Mouse (Mus musculus): Measurements from ENCODE around the gene Gm10681. TPM values are rescaled to one million over a fixed set of nuclear protein-coding genes. Genes with fewer than 3 reads are reported as not detected.
"Not testable (repeated sequence)": the region's sequence is repeated elsewhere in the genome, so short reads cannot be mapped to it uniquely, and the experiment has no call there.

Gene Gm10681
- polyA plus RNA-seq (2015; fragmentation: Nextera tagmentation; extraction: Ambion mirVana): not detected in 2 replicates

DNA sequence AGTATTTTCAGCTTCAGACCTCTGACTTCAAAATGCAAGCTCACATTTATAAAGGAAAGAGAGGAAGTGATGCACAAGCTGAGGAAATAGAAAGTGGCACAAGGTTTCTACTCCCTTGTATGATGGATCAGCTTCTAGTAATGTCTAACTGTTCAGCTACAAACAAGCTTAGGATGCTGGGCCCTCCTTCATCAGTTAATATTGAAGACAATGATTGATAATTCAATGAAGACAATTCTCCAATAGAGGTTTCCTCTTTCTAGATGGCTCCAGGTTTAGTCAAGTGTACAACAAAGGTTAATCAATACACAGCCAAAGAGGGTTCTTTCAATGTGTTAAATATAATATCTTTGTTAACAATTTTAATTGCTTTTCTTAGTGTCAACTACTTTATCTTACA lies at the start of gene Gm10681:
Gene Gm10681 (minus strand): TSS at position 101 of the 400 bp plus-strand sequence.
- H3K9ac ChIP-seq: no peak within 1 kb of the TSS
- no peak within 1 kb of the TSS for H3K27ac ChIP-seq
- H3K4me2 ChIP-seq (replicated peaks): no peak within 1 kb of the TSS
- no peaks in the 10 kb centered on the region for H3K27me3 ChIP-seq (replicated peaks)
- H3K36me3 ChIP-seq: no peaks in the 10 kb centered on the region
- H3K4me1 ChIP-seq (replicated peaks): no peaks in the 10 kb centered on the region
- ATAC-seq: no peak
- no peak within 1 kb of the TSS for H3K4me3 ChIP-seq (replicated peaks)
- no peaks in the 10 kb centered on the region for H3K9me3 ChIP-seq

DNA sequence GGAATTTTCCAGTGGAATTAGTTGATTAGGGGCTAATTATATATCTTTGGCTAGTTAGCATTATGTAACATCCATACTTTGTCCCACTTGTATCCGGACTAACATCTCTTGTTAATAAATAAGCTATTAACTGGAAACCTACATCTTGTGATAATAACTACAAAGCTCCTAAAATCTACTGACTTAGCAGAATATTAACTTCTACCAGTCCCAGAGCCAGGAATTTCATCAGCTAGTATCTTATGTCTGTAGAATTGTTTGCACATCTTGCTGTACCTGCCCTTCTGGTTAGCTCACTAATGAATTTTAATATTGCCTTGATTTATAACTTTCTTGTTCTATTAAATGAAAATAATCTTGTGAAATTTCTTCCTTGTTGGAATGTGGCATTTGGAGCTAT lies 46.5 kb upstream of the Gm10681 start:
- no peak overlapping the region for H3K4me3 ChIP-seq (replicated peaks)
- no peak for ATAC-seq
- H3K9me3 ChIP-seq: no peaks in the 10 kb centered on the region
- no peak overlapping the region for H3K4me2 ChIP-seq (replicated peaks)
- 56% methylated on average over 1 of the region's 1 CpGs for WGBS
- H3K9ac ChIP-seq: no peak overlapping the region
- no peaks in the 10 kb centered on the region for H3K36me3 ChIP-seq
- H3K4me1 ChIP-seq (replicated peaks): no peaks in the 10 kb centered on the region
- no peak overlapping the region for H3K27ac ChIP-seq
- no peaks in the 10 kb centered on the region for H3K27me3 ChIP-seq (replicated peaks)

DNA sequence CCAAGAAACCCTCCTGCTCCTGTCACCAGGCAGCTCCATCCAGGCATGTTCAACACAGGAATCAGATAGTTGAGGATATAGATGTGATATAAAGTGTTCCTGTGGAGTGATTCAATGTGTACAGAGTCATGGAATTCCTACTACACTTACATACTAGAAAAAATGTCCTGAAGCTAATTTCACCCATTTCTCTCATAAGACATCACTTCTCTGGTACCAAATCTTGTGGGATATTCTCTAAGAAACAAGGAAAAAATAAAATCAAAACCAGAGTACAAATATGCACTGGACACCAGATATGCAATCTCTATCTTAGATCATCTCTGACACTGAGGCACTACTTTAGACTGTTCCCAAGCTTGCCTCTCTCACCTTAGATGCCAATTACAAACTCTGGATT lies 41.5 kb upstream of the Gm10681 start, which contains the start of gene Hsd3b5:
Gene Hsd3b5 (minus strand): TSS at position 101 of the 400 bp plus-strand sequence.
- Histone ChIP-seq H3K27ac (no peak within 1 kb of the TSS), H3K9me3 (no peaks in the 10 kb centered on the region), H3K4me3 (replicated peaks) (no peak within 1 kb of the TSS), H3K4me2 (replicated peaks) (no peak within 1 kb of the TSS), H3K9ac (no peak within 1 kb of the TSS), H3K27me3 (replicated peaks) (no peaks in the 10 kb centered on the region), H3K36me3 (no peaks in the 10 kb centered on the region), H3K4me1 (replicated peaks) (no peaks in the 10 kb centered on the region)
- no peak for ATAC-seq

DNA sequence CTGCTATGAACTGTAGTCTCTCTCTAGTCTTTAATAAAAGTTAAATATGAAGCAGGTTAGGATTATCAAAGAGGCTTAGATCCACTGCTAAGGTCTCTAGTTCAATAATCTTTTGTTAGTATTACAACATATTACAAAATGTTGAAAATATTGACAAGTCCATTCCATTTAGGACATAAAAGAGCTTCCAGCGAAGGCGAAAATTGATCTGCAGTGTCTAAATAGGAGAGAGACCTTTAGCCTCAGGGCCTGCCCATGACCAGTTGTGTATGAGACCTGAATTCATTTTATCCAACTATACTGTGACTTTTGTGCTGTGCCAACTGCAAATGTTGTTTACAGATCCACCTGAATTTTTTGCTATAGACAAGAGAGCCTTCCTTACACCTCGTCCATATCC lies 41.0 kb upstream of the Gm10681 start:
- no peak for ATAC-seq
- WGBS: 84% methylated on average over 3 of the region's 3 CpGs
- Histone ChIP-seq H3K4me1 (replicated peaks) (no peaks in the 10 kb centered on the region), H3K4me2 (replicated peaks) (no peak overlapping the region), H3K4me3 (replicated peaks) (no peak overlapping the region), H3K27me3 (replicated peaks) (no peaks in the 10 kb centered on the region), H3K27ac (no peak overlapping the region), H3K9me3 (no peaks in the 10 kb centered on the region), H3K36me3 (no peaks in the 10 kb centered on the region), H3K9ac (no peak overlapping the region)

DNA sequence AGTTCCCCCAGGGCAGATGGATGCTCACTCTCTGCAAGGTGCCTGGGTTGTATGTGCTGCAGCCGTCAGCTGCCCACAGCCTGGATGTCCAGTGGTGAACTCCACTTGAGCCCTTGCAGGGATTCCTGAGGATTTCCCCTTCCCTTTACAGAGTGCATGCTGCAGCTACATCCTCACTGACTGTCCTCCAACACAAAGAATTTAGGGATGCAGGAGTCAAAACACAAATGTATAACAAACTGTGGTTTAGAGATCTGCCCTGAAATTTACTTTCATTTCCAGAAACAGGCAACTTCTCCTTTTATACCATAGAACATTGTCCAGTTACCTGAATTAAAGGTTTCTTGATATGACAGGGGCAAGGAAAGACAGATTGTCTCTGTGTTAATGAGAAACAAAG lies 28.2 kb upstream of the Gm10681 start:
- H3K9ac ChIP-seq; H3K4me3 ChIP-seq (replicated peaks); H3K36me3 ChIP-seq; H3K9me3 ChIP-seq; H3K4me2 ChIP-seq (replicated peaks); ATAC-seq; H3K27me3 ChIP-seq (replicated peaks); H3K4me1 ChIP-seq (replicated peaks); H3K27ac ChIP-seq: not testable (repeated sequence)
- WGBS: 69% methylated on average over 1 of the region's 1 CpGs

DNA sequence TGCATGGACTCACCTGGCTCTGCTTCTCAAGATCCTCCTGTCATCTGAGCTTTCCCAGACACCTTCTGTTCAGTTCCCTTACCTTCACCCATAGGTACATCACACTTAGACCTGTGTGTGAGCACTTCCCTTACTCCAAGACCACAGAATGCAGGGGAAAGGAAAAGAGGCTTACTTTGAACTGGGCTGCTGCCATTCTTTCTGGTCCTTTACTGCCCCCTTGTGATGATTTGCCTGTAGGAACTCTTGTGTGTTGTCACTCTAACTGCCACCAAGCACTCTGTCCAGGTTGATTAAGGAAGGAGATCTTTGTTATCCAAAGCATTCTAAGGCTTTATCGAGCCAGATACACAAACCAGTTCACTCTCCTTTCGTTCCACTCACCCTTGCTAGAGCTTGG lies 27.6 kb upstream of the Gm10681 start:
- H3K27ac ChIP-seq; H3K27me3 ChIP-seq (replicated peaks); H3K36me3 ChIP-seq; H3K4me2 ChIP-seq (replicated peaks); H3K9ac ChIP-seq; ATAC-seq; H3K9me3 ChIP-seq; H3K4me1 ChIP-seq (replicated peaks); H3K4me3 ChIP-seq (replicated peaks): not testable (repeated sequence)
- WGBS: 33% methylated on average over 2 of the region's 2 CpGs

DNA sequence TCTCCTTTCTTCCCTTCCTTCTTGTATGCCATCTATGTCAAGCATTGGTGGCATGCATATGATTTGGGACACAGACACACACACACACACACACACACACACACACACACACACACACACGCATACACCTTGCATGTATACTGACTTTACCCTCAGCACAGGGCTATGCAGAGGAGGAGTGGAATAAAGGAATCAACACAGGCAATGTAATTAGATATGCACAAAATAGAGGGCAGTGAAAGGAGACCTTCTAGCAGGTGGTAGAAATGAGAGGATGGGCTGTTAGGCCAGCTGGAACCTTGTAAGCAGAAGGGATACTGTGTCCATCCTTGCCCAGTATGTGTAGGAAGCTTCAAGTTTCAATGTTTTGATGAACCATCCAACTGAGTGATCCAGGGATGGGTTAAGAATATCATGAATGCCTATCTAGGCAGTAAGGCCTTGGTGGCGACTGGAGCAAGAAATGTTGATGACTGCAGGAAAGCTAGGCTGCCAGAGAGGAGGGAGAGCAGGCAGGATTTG lies 25.9 kb upstream of the Gm10681 start:
- not testable (repeated sequence) for H3K4me1 ChIP-seq (replicated peaks); H3K36me3 ChIP-seq; H3K9me3 ChIP-seq; H3K9ac ChIP-seq; H3K27me3 ChIP-seq (replicated peaks); H3K4me2 ChIP-seq (replicated peaks); H3K4me3 ChIP-seq (replicated peaks); ATAC-seq; H3K27ac ChIP-seq
- 69% methylated on average over 2 of the region's 2 CpGs for WGBS

DNA sequence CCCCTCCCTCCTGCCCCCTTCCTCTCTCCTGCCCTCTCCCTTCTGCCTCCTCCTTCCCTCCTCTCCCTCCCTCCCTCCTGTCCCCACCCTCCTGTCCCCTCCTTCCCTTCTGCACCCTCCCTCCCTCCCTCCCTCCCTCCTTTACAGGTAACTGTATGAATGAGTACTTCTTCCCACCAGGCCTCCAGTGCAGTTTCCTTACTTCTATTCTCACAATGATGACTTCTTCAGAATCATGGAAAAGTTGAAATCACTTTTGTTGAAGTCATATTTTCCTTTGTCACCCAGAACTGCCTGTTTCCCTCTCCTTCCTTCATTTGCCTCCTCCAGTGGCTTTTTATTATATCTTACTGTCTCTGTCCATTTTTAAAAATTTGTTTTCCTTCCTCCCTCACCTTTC lies 25.4 kb upstream of the Gm10681 start:
- no peak for ATAC-seq

DNA sequence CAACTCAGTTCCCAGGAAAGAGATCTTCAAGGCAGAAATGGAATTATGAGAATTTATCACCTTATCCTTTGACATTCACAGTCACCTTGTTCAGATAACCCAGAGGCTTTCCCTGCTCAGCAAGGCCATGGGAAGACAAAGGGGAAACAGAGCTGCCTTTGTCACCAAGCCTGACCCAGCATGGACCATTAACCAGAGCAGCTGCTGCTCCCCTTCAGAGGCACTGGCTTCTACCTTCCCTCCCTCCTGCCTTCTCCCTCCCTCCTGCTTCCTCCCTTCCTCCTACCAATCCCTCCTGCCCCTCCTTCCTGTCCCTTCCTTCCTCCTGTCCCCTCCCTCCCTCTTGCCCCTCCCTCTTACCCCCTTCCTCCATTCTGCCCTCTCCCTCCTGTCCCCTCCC lies 24.9 kb upstream of the Gm10681 start:
- H3K9ac ChIP-seq; H3K4me3 ChIP-seq (replicated peaks); H3K4me1 ChIP-seq (replicated peaks); H3K36me3 ChIP-seq; H3K27ac ChIP-seq; H3K27me3 ChIP-seq (replicated peaks); H3K9me3 ChIP-seq; H3K4me2 ChIP-seq (replicated peaks): not testable (repeated sequence)
- ATAC-seq: 0 out of 2 replicates have a peak, but pooled peaks have one; percentile 28

More for the DNA sequence above, 25.4 kb upstream of the Gm10681 start:
- Histone ChIP-seq H3K4me3 (replicated peaks) (no peak overlapping the region), H3K9ac (no peak overlapping the region), H3K4me2 (replicated peaks) (no peak overlapping the region), H3K9me3 (no peaks in the 10 kb centered on the region), H3K4me1 (replicated peaks) (no peaks in the 10 kb centered on the region), H3K36me3 (no peaks in the 10 kb centered on the region), H3K27me3 (replicated peaks) (no peaks in the 10 kb centered on the region), H3K27ac (no peak overlapping the region)

DNA sequence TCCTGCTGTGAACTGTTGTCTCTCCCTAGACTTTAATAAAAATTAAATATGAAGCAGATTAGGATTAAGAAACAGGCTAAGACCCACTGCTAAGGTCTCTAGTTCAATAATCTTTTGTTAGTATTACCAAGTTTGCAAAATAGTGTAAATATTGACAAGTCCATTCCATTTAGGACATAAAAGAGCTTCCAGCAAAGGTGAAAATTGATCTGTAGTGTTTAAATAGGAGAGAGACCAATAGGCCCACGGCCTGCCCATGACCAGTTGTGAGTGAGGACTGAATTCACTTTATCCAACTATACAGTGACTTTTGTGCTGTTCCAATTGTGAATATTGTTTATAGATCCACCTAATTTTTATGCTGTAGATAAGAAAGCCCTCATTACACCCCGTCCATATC lies 886 bp downstream of the Gm10681 start:
- Histone ChIP-seq H3K4me3 (replicated peaks) (no peak overlapping the region), H3K9me3 (no peaks in the 10 kb centered on the region), H3K27me3 (replicated peaks) (no peaks in the 10 kb centered on the region), H3K9ac (no peak overlapping the region), H3K27ac (no peak overlapping the region), H3K36me3 (no peaks in the 10 kb centered on the region), H3K4me1 (replicated peaks) (no peaks in the 10 kb centered on the region), H3K4me2 (replicated peaks) (no peak overlapping the region)
- no peak for ATAC-seq
- 78% methylated on average over 2 of the region's 2 CpGs for WGBS

DNA sequence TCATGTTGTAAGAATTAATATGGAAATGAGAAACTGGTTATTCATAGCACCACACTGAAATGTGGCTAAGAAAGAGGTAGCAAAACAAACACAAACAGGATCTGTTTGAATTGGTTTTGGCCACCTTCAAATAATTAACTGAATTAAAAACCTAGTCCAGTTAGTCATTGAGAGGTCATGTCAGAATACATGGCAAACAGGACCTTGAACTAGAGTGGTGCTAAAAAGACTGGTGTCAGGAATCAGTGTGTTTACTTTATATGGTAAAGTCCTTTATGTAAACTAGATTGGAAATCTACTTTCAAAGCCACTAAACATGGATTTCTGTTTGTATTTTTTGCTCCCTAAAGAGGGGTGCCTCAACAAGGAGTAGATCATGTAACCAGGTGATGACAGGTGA lies 6.0 kb downstream of the Gm10681 start:
- not testable (repeated sequence) for H3K36me3 ChIP-seq; H3K4me3 ChIP-seq (replicated peaks); H3K9me3 ChIP-seq; H3K4me2 ChIP-seq (replicated peaks); H3K27me3 ChIP-seq (replicated peaks); ATAC-seq; H3K9ac ChIP-seq; H3K27ac ChIP-seq; H3K4me1 ChIP-seq (replicated peaks)

DNA sequence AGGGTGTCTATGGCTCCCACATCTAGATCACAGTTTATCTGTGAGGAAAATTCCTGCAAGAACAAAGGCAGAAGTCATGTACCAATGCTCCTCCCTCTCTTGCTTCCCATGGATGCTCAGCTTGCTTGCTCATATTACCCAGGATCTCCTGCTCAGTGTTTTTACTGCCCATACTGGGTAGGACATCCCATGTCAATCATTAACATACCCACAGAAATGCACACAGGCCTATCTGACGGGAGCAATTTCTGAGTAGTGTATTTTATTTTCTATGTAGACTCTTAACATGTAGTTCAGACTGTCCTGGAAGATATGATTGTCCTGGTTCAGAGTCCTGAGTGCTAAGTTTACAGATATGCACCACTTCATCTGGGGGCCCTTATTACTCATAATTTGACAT lies 6.4 kb downstream of the Gm10681 start:
- ATAC-seq: peak; percentile 62; the same call in 1 of the 2 replicates
- H3K36me3 ChIP-seq; H3K4me2 ChIP-seq (replicated peaks); H3K27ac ChIP-seq; H3K4me3 ChIP-seq (replicated peaks); H3K27me3 ChIP-seq (replicated peaks); H3K9ac ChIP-seq; H3K4me1 ChIP-seq (replicated peaks); H3K9me3 ChIP-seq: not testable (repeated sequence)
- no CpG with 5 or more reads among the region's 1 CpGs for WGBS

DNA sequence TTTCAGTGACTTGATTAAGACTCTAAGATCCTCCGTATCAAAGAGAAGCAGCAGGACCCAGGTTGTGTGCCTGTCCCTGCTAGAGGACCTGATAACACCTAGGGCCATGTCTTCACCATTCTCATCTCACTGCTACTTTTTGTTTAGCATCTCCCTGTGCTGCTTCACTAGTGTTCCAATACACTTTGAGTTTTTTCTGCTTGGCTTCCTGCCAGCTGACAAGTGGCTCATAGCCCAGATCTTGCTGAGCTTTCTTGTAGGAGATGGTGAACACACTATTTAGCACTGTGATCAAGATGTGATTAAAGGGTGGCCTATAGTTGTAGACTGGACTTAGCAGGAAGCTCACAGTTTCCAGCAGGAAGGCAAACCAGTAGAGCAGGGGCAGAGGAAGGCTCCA lies 7.6 kb downstream of the Gm10681 start:
- H3K4me3 ChIP-seq (replicated peaks); H3K9me3 ChIP-seq; H3K27ac ChIP-seq; H3K9ac ChIP-seq; H3K4me1 ChIP-seq (replicated peaks); ATAC-seq; H3K36me3 ChIP-seq; H3K4me2 ChIP-seq (replicated peaks); H3K27me3 ChIP-seq (replicated peaks): not testable (repeated sequence)
- 89% methylated on average over 1 of the region's 1 CpGs for WGBS

DNA sequence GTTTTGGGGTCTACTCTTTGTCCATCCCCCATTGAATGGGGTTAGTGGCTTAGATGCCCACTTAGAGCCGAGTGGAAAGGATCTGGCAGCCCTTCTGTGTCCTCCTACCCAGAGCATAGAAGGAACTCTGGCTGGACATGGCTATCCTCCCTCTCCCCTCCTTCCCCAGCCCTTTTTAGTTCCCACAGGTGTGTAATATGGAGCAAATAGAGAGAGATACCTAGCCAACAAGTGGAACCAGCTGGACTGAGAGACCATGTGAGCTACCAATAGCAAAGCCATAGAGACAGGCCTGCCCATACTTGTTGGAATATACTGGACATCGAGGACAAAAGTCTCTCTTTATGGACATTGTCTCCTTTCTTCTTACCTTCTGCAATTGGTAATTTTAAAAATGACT lies 20.9 kb downstream of the Gm10681 start:
- H3K27me3 ChIP-seq (replicated peaks); H3K4me2 ChIP-seq (replicated peaks); H3K9me3 ChIP-seq; H3K4me1 ChIP-seq (replicated peaks); H3K27ac ChIP-seq; ATAC-seq; H3K9ac ChIP-seq; H3K4me3 ChIP-seq (replicated peaks); H3K36me3 ChIP-seq: not testable (repeated sequence)
- 89% methylated on average over 2 of the region's 2 CpGs for WGBS

All from intestine, embryonic 15.5 days (tissue).